Mouse (Mus musculus) liver, adult 2 months (tissue): ENCODE results near the gene Slc11a2. TPM values are rescaled to one million over a fixed set of nuclear protein-coding genes. Genes with fewer than 3 reads are reported as not detected.

Source experiments
- DNase-seq: peaks from one replicate; pipeline ENCODE4 v3.0.0-alpha.2; 2011; ENCODE audit warnings: low read depth, low spot score; ENCODE audit errors: extremely low read depth
- H3K27ac ChIP-seq: fragments of 200-500 bp; replicated peaks from 2 replicates; pipeline ENCODE4 v1.5.1; 2012; ENCODE audit warnings: low read depth, mild to moderate bottlenecking, control low read depth, inconsistent platforms, low read length; ENCODE audit not compliant: insufficient read depth
- H3K27me3 ChIP-seq: fragments of 200-500 bp; 2 replicates; pipeline ENCODE4 v1.6.1; 2012; ENCODE audit warnings: mild to moderate bottlenecking, moderate library complexity, low read length, inconsistent platforms; ENCODE audit not compliant: control insufficient read depth, insufficient read depth
- H3K36me3 ChIP-seq: fragments of 200-500 bp; 2 replicates; pipeline ENCODE4 v1.6.1; 2012; ENCODE audit warnings: low read length, inconsistent platforms; ENCODE audit not compliant: control insufficient read depth, insufficient read depth
- H3K4me1 ChIP-seq: fragments of 200-500 bp; 2 replicates; pipeline ENCODE4 v1.6.1; 2011; ENCODE audit warnings: low read length; ENCODE audit not compliant: control insufficient read depth, insufficient read depth
- H3K4me3 ChIP-seq: fragments of 200-500 bp; 2 replicates; pipeline ENCODE4 v1.5.1; 2011; ENCODE audit warnings: low read depth, mild to moderate bottlenecking, control low read depth, low read length, moderate library complexity; ENCODE audit not compliant: insufficient read depth
- H3K79me2 ChIP-seq: fragments of 200-500 bp; 2 replicates; pipeline ENCODE4 v1.6.1; 2012; ENCODE audit warnings: inconsistent platforms, mild to moderate bottlenecking, low read length, moderate library complexity; ENCODE audit not compliant: control insufficient read depth, insufficient read depth
- H3K9ac ChIP-seq: fragments of 200-500 bp; 2 replicates; pipeline ENCODE4 v1.6.1; 2012; ENCODE audit warnings: low read depth, mild to moderate bottlenecking, control low read depth, inconsistent platforms, low read length
- CTCF ChIP-seq: fragments of 200-500 bp; IDR thresholded peaks from 2 replicates; pipeline ENCODE4 v1.5.1; 2011; ENCODE audit warnings: low read depth, low read length, control low read depth
- POLR2A ChIP-seq: fragments of 200-500 bp; IDR thresholded peaks from 2 replicates; pipeline ENCODE4 v1.6.1; 2011; ENCODE audit warnings: low read length, control low read depth; ENCODE audit not compliant: insufficient read depth; ENCODE audit errors: extremely low read depth
- WGBS: fragments of 180-500 bp; shearing (Covaris S2); methylation state at CpG from one replicate; pipeline ENCODE4 v1.1.7; 2018; 5-methylcytosine and 5-hydroxymethylcytosine counted together
- polyA plus RNA-seq: library from polyadenylated mRNA; depleted of rRNA; stranded (reverse); fragments of >200 nt; gene quantifications from 2 replicates; pipeline ENCODE4 v1.2.3, GENCODE M21; 2012; rRNA removed
- total RNA-seq: library from RNA; depleted of rRNA; stranded (reverse); fragments of >200 nt; gene quantifications from 2 replicates; pipeline ENCODE4 v1.2.3, GENCODE M21; 2014; rRNA removed

Slc11a2 gene
- total RNA-seq = 14.5 and 22.3 TPM in 2 replicates
- 23.2 and 25.2 TPM in 2 replicates for polyA plus RNA-seq

- no peak within 1 kb of the TSS for H3K4me3 ChIP-seq
- H3K27me3 ChIP-seq = no peaks in the 10 kb centered on the region
- DNase-seq = no peak
- no peak within 1 kb of the TSS for H3K27ac ChIP-seq
- H3K79me2 ChIP-seq = peaks cover 8% of the 10 kb centered on the region; the same call in 1 of the 2 replicates
- no peaks in the 10 kb centered on the region for H3K36me3 ChIP-seq
- no peak for TF ChIP-seq CTCF
- TF ChIP-seq POLR2A = no peak
- WGBS = 57% methylated on average over 17 of the region's 17 CpGs
- peaks cover 13% of the 10 kb centered on the region for H3K4me1 ChIP-seq
- H3K9ac ChIP-seq = no peak within 1 kb of the TSS
These were observed at the start of gene Slc11a2 for GRCm38 (mm10) chr15:100424396-100425122. Gene Slc11a2 (minus strand): TSS chr15:100425072.

GRCm38 (mm10) chr15:100473926-100474503 lies 49.1 kb upstream of the Slc11a2 start:
- TF ChIP-seq POLR2A (no peak), CTCF (no peak)
- Histone ChIP-seq H3K4me1 (peaks cover 17% of the 10 kb centered on the region), H3K27ac (peak overlapping the region; percentile 33; the same call in 1 of the 2 replicates), H3K79me2 (no peaks in the 10 kb centered on the region), H3K27me3 (no peaks in the 10 kb centered on the region), H3K4me3 (no peak overlapping the region), H3K9ac (no peak overlapping the region), H3K36me3 (peaks cover 27% of the 10 kb centered on the region; the same call in 1 of the 2 replicates)
- WGBS = 33% methylated on average over 7 of the region's 7 CpGs
- DNase-seq = peak; percentile 86

- no peak overlapping the region for H3K27ac ChIP-seq
- 67% methylated on average over 10 of the region's 10 CpGs for WGBS
- TF ChIP-seq CTCF = no peak
- TF ChIP-seq POLR2A = no peak
These were observed 45.2 kb upstream of the Slc11a2 start for GRCm38 (mm10) chr15:100470037-100470436.

GRCm38 (mm10) chr15:100469189-100469545 lies 44.3 kb upstream of the Slc11a2 start:
- Histone ChIP-seq H3K9ac (peak overlapping the region; percentile 91), H3K4me1 (peaks cover 26% of the 10 kb centered on the region), H3K27me3 (no peaks in the 10 kb centered on the region), H3K4me3 (peak overlapping the region; percentile 88), H3K27ac (peak overlapping the region; percentile 90), H3K36me3 (peaks cover 2% of the 10 kb centered on the region; the same call in 1 of the 2 replicates), H3K79me2 (no peaks in the 10 kb centered on the region)
- 1% methylated on average over 19 of the region's 19 CpGs for WGBS
- DNase-seq = peak; percentile 30
- TF ChIP-seq CTCF (no peak), POLR2A (no peak)

More at GRCm38 (mm10) chr15:100470037-100470436, 45.2 kb upstream of the Slc11a2 start:
- DNase-seq = no peak
- Histone ChIP-seq H3K9ac (no peak overlapping the region), H3K4me1 (peaks cover 26% of the 10 kb centered on the region), H3K36me3 (peaks cover 6% of the 10 kb centered on the region; the same call in 1 of the 2 replicates), H3K79me2 (no peaks in the 10 kb centered on the region), H3K27me3 (no peaks in the 10 kb centered on the region), H3K4me3 (no peak overlapping the region)

GRCm38 (mm10) chr15:100468295-100469188 lies 43.7 kb upstream of the Slc11a2 start, which contains the start of gene Letmd1:
Gene Letmd1 (plus strand): TSS chr15:100469023.
- peak within 1 kb of the TSS; percentile 91 for H3K9ac ChIP-seq
- no peaks in the 10 kb centered on the region for H3K27me3 ChIP-seq
- H3K79me2 ChIP-seq = no peaks in the 10 kb centered on the region
- peak within 1 kb of the TSS; percentile 88 for H3K4me3 ChIP-seq
- peak; percentile 65 for DNase-seq
- H3K27ac ChIP-seq = peak within 1 kb of the TSS; percentile 90
- WGBS = 1% methylated on average over 84 of the region's 84 CpGs
- TF ChIP-seq CTCF (peak; percentile 77), POLR2A (peak; percentile 30; the same call in 1 of the 2 replicates)
- peaks cover 21% of the 10 kb centered on the region for H3K4me1 ChIP-seq
- H3K36me3 ChIP-seq = peaks cover 2% of the 10 kb centered on the region; the same call in 1 of the 2 replicates
